Mouse (Mus musculus) stomach, embryonic 16.5 days (tissue): Measurements from ENCODE around the gene Olfr1328. TPM values are rescaled to one million over a fixed set of nuclear protein-coding genes. Genes with fewer than 3 reads are reported as not detected.
"Not testable (repeated sequence)": the region's sequence is repeated elsewhere in the genome, so short reads cannot be mapped to it uniquely, and the experiment has no call there.

Experiments
- ATAC-seq: fragments of 200-750 bp; cut with Nextera tagmentation; 2 replicates; pipeline ENCODE4 v1.8.0; 2017; ENCODE audit warnings: moderate number of reproducible peaks, moderate TSS enrichment; ENCODE audit not compliant: insufficient read depth, low FRiP score
- H3K27ac ChIP-seq: fragments of 300-500 bp; sonication (generic); 2 replicates; pipeline ENCODE4 v1.5.1; 2014; ENCODE audit warnings: low read length
- H3K27me3 ChIP-seq: fragments of 300-500 bp; sonication (generic); 2 replicates; pipeline ENCODE4 v1.6.1; 2014; ENCODE audit warnings: low read length, control low read depth, mixed read lengths; ENCODE audit not compliant: control insufficient read depth, insufficient read depth
- H3K36me3 ChIP-seq: fragments of 300-500 bp; sonication (generic); 2 replicates; pipeline ENCODE4 v1.6.1; 2014; ENCODE audit warnings: low read length; ENCODE audit not compliant: control insufficient read depth, insufficient read depth
- H3K4me1 ChIP-seq: fragments of 300-500 bp; sonication (generic); 2 replicates; pipeline ENCODE4 v1.6.1; 2014; ENCODE audit warnings: low read length, control low read depth, mixed read lengths; ENCODE audit not compliant: control insufficient read depth, insufficient read depth
- H3K4me2 ChIP-seq: fragments of 300-500 bp; sonication (generic); 2 replicates; pipeline ENCODE4 v1.6.1; 2014; ENCODE audit warnings: low read depth, low read length, mixed read lengths
- H3K4me3 ChIP-seq: fragments of 300-500 bp; sonication (generic); replicated peaks from 2 replicates; pipeline ENCODE4 v1.5.1; 2014; ENCODE audit warnings: mild to moderate bottlenecking, low read length
- H3K9ac ChIP-seq: fragments of 300-500 bp; sonication (generic); 2 replicates; pipeline ENCODE4 v1.6.1; 2014; ENCODE audit warnings: low read length
- H3K9me3 ChIP-seq: fragments of 300-500 bp; sonication (generic); replicated peaks from 2 replicates; pipeline ENCODE4 v1.6.1; 2016; ENCODE audit warnings: low read length, control low read depth; ENCODE audit not compliant: control insufficient read depth
- WGBS: fragments of 180-500 bp; shearing (Covaris S2); extraction: QIAGEN DNeasy Blood & Tissue Kit; methylation state at CpG from one replicate; pipeline ENCODE4 v1.1.7; 2014; 5-methylcytosine and 5-hydroxymethylcytosine counted together
- polyA plus RNA-seq: library from polyadenylated mRNA; unstranded; fragments of >200 nt; fragmentation: Nextera tagmentation; extraction: Ambion mirVana; gene quantifications from 2 replicates; pipeline ENCODE4 v1.2.1, GENCODE M21; 2015

Olfr1328 gene
- not detected in 2 replicates for polyA plus RNA-seq

DNA sequence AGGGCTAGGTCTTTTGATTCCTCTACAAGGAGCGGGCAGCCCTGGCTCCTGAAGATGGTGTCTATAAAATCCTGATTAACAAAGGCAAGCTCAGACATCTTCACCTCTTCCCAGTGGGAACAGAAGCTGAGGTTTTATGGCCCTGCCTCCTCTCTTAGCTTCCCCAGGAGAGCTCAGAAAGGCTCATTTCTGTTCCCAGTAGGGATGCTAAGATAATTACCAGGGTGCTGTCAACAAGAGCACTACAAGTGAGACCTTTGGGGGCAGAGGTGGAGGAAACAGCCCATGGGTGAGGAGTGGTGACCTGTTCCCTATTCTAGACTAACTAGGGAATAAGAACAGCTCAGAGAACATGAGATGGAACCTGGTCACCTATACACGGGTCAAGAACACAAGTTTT lies at the start of gene Olfr1328:
Gene Olfr1328 (minus strand): TSS at position 101 of the 400 bp plus-strand sequence.
- Histone ChIP-seq H3K4me3 (no peak within 1 kb of the TSS), H3K27me3 (no peaks in the 10 kb centered on the region), H3K27ac (no peak within 1 kb of the TSS), H3K36me3 (no peaks in the 10 kb centered on the region), H3K9me3 (no peaks in the 10 kb centered on the region), H3K9ac (no peak within 1 kb of the TSS), H3K4me1 (no peaks in the 10 kb centered on the region), H3K4me2 (no peak within 1 kb of the TSS)
- WGBS: 72% methylated on average over 2 of the region's 2 CpGs
- ATAC-seq: no peak

- Histone ChIP-seq H3K4me3 (no peak overlapping the region), H3K27me3 (no peaks in the 10 kb centered on the region), H3K27ac (no peak overlapping the region), H3K4me2 (no peak overlapping the region), H3K9me3 (no peaks in the 10 kb centered on the region), H3K36me3 (no peaks in the 10 kb centered on the region), H3K9ac (no peak overlapping the region), H3K4me1 (no peaks in the 10 kb centered on the region)
- 86% methylated on average over 4 of the region's 4 CpGs for WGBS
- no peak for ATAC-seq
These were observed 46.9 kb upstream of the Olfr1328 start for GRCm38 (mm10) chr4:118985291-118985690.

GRCm38 (mm10) chr4:118973281-118973680 lies 34.9 kb upstream of the Olfr1328 start:
- H3K4me3 ChIP-seq: no peak overlapping the region
- H3K9ac ChIP-seq: no peak overlapping the region
- 69% methylated on average over 2 of the region's 2 CpGs for WGBS
- ATAC-seq: no peak
- no peaks in the 10 kb centered on the region for H3K4me1 ChIP-seq
- H3K4me2 ChIP-seq: no peak overlapping the region
- H3K36me3 ChIP-seq: no peaks in the 10 kb centered on the region
- no peaks in the 10 kb centered on the region for H3K9me3 ChIP-seq
- no peaks in the 10 kb centered on the region for H3K27me3 ChIP-seq
- H3K27ac ChIP-seq: no peak overlapping the region

GRCm38 (mm10) chr4:118967711-118968110 lies 29.3 kb upstream of the Olfr1328 start:
- no peak overlapping the region for H3K4me2 ChIP-seq
- H3K9me3 ChIP-seq: no peaks in the 10 kb centered on the region
- H3K4me3 ChIP-seq: no peak overlapping the region
- 91% methylated on average over 15 of the region's 15 CpGs for WGBS
- ATAC-seq: no peak
- H3K9ac ChIP-seq: no peak overlapping the region
- H3K27ac ChIP-seq: no peak overlapping the region
- no peaks in the 10 kb centered on the region for H3K27me3 ChIP-seq
- H3K4me1 ChIP-seq: no peaks in the 10 kb centered on the region
- H3K36me3 ChIP-seq: no peaks in the 10 kb centered on the region

GRCm38 (mm10) chr4:118961141-118961628 lies 22.8 kb upstream of the Olfr1328 start, which contains the start of gene Lao1:
Lao1 (plus strand) TSS chr4:118961578.
- no peak within 1 kb of the TSS for H3K4me2 ChIP-seq

GRCm38 (mm10) chr4:118958812-118959211 lies 20.4 kb upstream of the Olfr1328 start:
- Histone ChIP-seq H3K9me3 (no peaks in the 10 kb centered on the region), H3K4me2 (no peak overlapping the region), H3K9ac (no peak overlapping the region), H3K36me3 (no peaks in the 10 kb centered on the region), H3K27me3 (no peaks in the 10 kb centered on the region), H3K4me3 (no peak overlapping the region), H3K27ac (no peak overlapping the region), H3K4me1 (no peaks in the 10 kb centered on the region)
- ATAC-seq: no peak
- 74% methylated on average over 7 of the region's 7 CpGs for WGBS

More at GRCm38 (mm10) chr4:118961141-118961628, 22.8 kb upstream of the Olfr1328 start, which contains the start of gene Lao1:
- Histone ChIP-seq H3K4me3 (no peak within 1 kb of the TSS), H3K27me3 (no peaks in the 10 kb centered on the region), H3K36me3 (no peaks in the 10 kb centered on the region), H3K9ac (no peak within 1 kb of the TSS), H3K9me3 (no peaks in the 10 kb centered on the region), H3K27ac (no peak within 1 kb of the TSS), H3K4me1 (no peaks in the 10 kb centered on the region)
- ATAC-seq: no peak
- 89% methylated on average over 2 of the region's 2 CpGs for WGBS

DNA sequence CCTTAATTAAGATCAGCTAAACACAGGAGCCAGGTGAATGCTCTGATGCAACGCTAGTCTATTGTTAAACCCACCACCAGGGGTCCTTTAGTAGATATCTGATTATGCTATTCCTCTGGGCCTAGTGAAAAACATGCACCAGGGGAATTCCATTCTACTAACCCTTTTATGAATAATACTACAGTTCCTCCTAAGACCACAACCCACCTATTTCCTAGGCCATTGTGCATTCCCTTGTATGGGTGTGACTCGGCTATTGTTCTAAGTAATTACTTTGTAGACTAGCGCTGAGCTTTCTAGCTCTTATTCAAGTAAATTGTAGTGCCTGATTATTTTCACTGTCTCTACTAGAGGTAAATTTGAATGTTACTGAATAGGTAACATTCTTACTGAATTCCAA lies 7.1 kb downstream of the Olfr1328 start:
- H3K9me3 ChIP-seq, H3K4me3 ChIP-seq, H3K9ac ChIP-seq, ATAC-seq, H3K27me3 ChIP-seq, H3K4me2 ChIP-seq, H3K27ac ChIP-seq, H3K4me1 ChIP-seq, H3K36me3 ChIP-seq: not testable (repeated sequence)
- 73% methylated on average over 3 of the region's 3 CpGs for WGBS

- not testable (repeated sequence) for H3K9me3 ChIP-seq, H3K9ac ChIP-seq, H3K4me1 ChIP-seq, H3K4me3 ChIP-seq, ATAC-seq, H3K36me3 ChIP-seq, H3K27ac ChIP-seq, H3K27me3 ChIP-seq, H3K4me2 ChIP-seq
- 46% methylated on average over 2 of the region's 2 CpGs for WGBS
These were observed 21.0 kb downstream of the Olfr1328 start, which contains the start of gene Olfr1329 for GRCm38 (mm10) chr4:118917365-118917764. Olfr1329 (minus strand) TSS chr4:118917465.

DNA sequence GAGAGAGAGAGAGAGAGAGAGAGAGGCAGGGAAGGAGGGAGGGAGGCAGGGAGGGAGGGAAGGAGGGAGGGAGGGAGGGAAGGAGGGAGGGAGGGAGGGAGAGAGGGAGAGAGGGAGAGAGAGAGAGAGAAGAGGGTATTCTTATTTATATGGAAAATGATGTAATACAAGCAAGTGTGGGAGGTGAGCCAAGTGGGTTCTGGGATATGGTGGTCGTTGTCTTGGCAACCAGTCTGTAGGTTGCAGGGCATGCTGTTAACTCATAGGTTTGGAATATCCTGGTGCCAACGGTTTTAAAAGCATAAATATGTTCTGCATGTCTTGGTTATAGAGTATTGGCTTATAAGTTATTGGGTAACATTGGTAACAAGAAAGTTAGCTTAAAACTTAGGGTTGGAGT lies 36.4 kb downstream of the Olfr1328 start:
- Histone ChIP-seq H3K4me1 (no peaks in the 10 kb centered on the region), H3K4me3 (no peak overlapping the region), H3K4me2 (no peak overlapping the region), H3K36me3 (no peaks in the 10 kb centered on the region), H3K27ac (no peak overlapping the region), H3K9me3 (no peaks in the 10 kb centered on the region), H3K27me3 (no peaks in the 10 kb centered on the region), H3K9ac (no peak overlapping the region)
- no peak for ATAC-seq
- 63% methylated on average over 2 of the region's 2 CpGs for WGBS
